In genomic region chr17:71234041-71234594, GRCm38 (mm10) we compare ENCODE assay signal across 21 mouse cellular contexts. TPM values are rescaled to one million over a fixed set of nuclear protein-coding genes. Genes with fewer than 3 reads are reported as not detected.
DNase-seq lines count a peak whose midpoint lies in the region; ATAC-seq and TF ChIP-seq lines count a peak whose summit lies in the region.
"Had no signal": no experiment of that assay in that cellular context is flagged by ENCODE, and none has a peak within 500 bp of the region (broad histone marks: within the 10 kb centered on the region; RNA-seq: fewer than 3 reads in every experiment).

No protein-coding gene starts in this region.

- peak overlapping the region; percentile 64 for H3K27ac ChIP-seq in heart, embryonic 12.5 days (ENCODE audit: poor library complexity, severe bottlenecking)
- H3K27ac ChIP-seq in heart, adult 2 months: no peak overlapping the region
- peak overlapping the region; percentile 84 for H3K27ac ChIP-seq in liver, embryonic 12.5 days
- H3K27ac ChIP-seq in liver, postnatal 0 days (ENCODE audit: low read depth): no peak overlapping the region
- peak overlapping the region; percentile 80 for H3K27ac ChIP-seq in liver, embryonic 14.5 days
- H3K27ac ChIP-seq: embryonic facial prominence, embryonic 10.5 days; forebrain, embryonic 13.5 days; gastrocnemius, adult 2 months; hindbrain, embryonic 12.5 days had no signal

- no peak for DNase-seq in heart, adult 2 months
- DNase-seq in liver, postnatal 0 days: no peak
- no peak for DNase-seq in liver, embryonic 14.5 days (ENCODE audit: low read depth in 3 of 3, low spot score in 3 of 3)
- no peak for DNase-seq in cerebellum, postnatal 10 days
- DNase-seq: adrenal gland, postnatal 14 days; cerebellum, adult 18-20 months; cerebellum, adult 9-11 months; forebrain, postnatal 0 days; gastrocnemius, adult 2 months; gastrocnemius, postnatal 25 days; heart, postnatal 4 days had no signal

- TF ChIP-seq CTCF in heart, adult 2 months (IDR thresholded peaks at IDR 0.05): no peak
- no peak for TF ChIP-seq CTCF in liver, postnatal 0 days (IDR thresholded peaks at IDR 0.05; ENCODE audit: low read depth)
- no peak for TF ChIP-seq CTCF in liver, embryonic 14.5 days (IDR thresholded peaks at IDR 0.05; ENCODE audit: low read depth)

- WGBS in heart, embryonic 12.5 days: 80% methylated on average over 12 of the region's 12 CpGs
- 85% methylated on average over 12 of the region's 12 CpGs for WGBS in heart, adult 2 months
- WGBS in liver, embryonic 12.5 days (ENCODE audit: insufficient replicate concordance): 90% methylated on average over 12 of the region's 12 CpGs
- 83% methylated on average over 12 of the region's 12 CpGs for WGBS in liver, postnatal 0 days (ENCODE audit: insufficient replicate concordance)
- 89% methylated on average over 12 of the region's 12 CpGs for WGBS in liver, embryonic 14.5 days (ENCODE audit: insufficient replicate concordance)

- no peaks in the 10 kb centered on the region for H3K27me3 ChIP-seq in heart, embryonic 12.5 days (replicated peaks)
- H3K27me3 ChIP-seq in heart, adult 2 months (ENCODE audit: control insufficient read depth, insufficient read depth, low read length): no peaks in the 10 kb centered on the region
- H3K27me3 ChIP-seq in liver, embryonic 12.5 days (replicated peaks): no peaks in the 10 kb centered on the region
- no peaks in the 10 kb centered on the region for H3K27me3 ChIP-seq in liver, postnatal 0 days (ENCODE audit: insufficient read depth, low read length)
- no peaks in the 10 kb centered on the region for H3K27me3 ChIP-seq in liver, embryonic 14.5 days (ENCODE audit: control insufficient read depth, insufficient read depth, low read length)
- H3K27me3 ChIP-seq: CH12.LX; forebrain, embryonic 13.5 days; hindbrain, embryonic 12.5 days; Patski had no signal

- H3K36me3 ChIP-seq in heart, embryonic 12.5 days: peaks cover 50% of the 10 kb centered on the region
- no peaks in the 10 kb centered on the region for H3K36me3 ChIP-seq in heart, adult 2 months (ENCODE audit: control insufficient read depth, insufficient read depth, low read length)
- H3K36me3 ChIP-seq in liver, embryonic 12.5 days: peaks cover 84% of the 10 kb centered on the region
- peaks cover 86% of the 10 kb centered on the region for H3K36me3 ChIP-seq in liver, postnatal 0 days (replicated peaks; ENCODE audit: insufficient read depth, low read length)
- H3K36me3 ChIP-seq in liver, embryonic 14.5 days (replicated peaks; ENCODE audit: control insufficient read depth, insufficient read depth, low read depth): peaks cover 75% of the 10 kb centered on the region

- no peak for ATAC-seq in heart, embryonic 12.5 days (ENCODE audit: insufficient number of reproducible peaks, low FRiP score)
- ATAC-seq in liver, embryonic 12.5 days: no peak
- no peak for ATAC-seq in liver, postnatal 0 days
- no peak for ATAC-seq in liver, embryonic 14.5 days (ENCODE audit: insufficient read depth)
- ATAC-seq: activated CD4-positive, CD25-positive, alpha-beta regulatory T cell, adult 4 months; forebrain, embryonic 13.5 days; forebrain, postnatal 0 days; hindbrain, embryonic 16.5 days; inflammation-experienced regulatory T-cells, adult 6 months; Patski had no signal

- no peaks in the 10 kb centered on the region for H3K79me2 ChIP-seq in heart, adult 2 months (replicated peaks; ENCODE audit: control insufficient read depth, insufficient read depth, low read length)

- no peak for TF ChIP-seq EP300 in heart, adult 2 months (IDR thresholded peaks at IDR 0.05; ENCODE audit: insufficient read depth, low read depth, low read length)
- no peak for TF ChIP-seq EP300 in liver, postnatal 0 days (IDR thresholded peaks at IDR 0.05; ENCODE audit: low read depth)
- TF ChIP-seq EP300 in liver, embryonic 14.5 days (IDR thresholded peaks at IDR 0.05; ENCODE audit: low read depth): no peak

- H3K9me3 ChIP-seq in heart, embryonic 12.5 days (replicated peaks): no peaks in the 10 kb centered on the region
- H3K9me3 ChIP-seq in liver, embryonic 12.5 days (replicated peaks): no peaks in the 10 kb centered on the region
- no peaks in the 10 kb centered on the region for H3K9me3 ChIP-seq in liver, postnatal 0 days (ENCODE audit: low read length)
- no peaks in the 10 kb centered on the region for H3K9me3 ChIP-seq in liver, embryonic 14.5 days (ENCODE audit: control insufficient read depth, low read length)
- H3K9me3 ChIP-seq: embryonic facial prominence, embryonic 10.5 days; forebrain, embryonic 13.5 days; hindbrain, embryonic 12.5 days had no signal

- no peak overlapping the region for H3K9ac ChIP-seq in heart, embryonic 12.5 days
- no peak overlapping the region for H3K9ac ChIP-seq in heart, adult 2 months (ENCODE audit: low read depth, low read length)
- peak overlapping the region; percentile 30; the same call in 1 of the 2 replicates for H3K9ac ChIP-seq in liver, embryonic 12.5 days
- H3K9ac ChIP-seq in liver, postnatal 0 days (replicated peaks): no peak overlapping the region
- H3K9ac ChIP-seq in liver, embryonic 14.5 days (replicated peaks): no peak overlapping the region; the same call in 1 of the 2 replicates
- H3K9ac ChIP-seq: forebrain, embryonic 13.5 days; forebrain, postnatal 0 days; hindbrain, embryonic 12.5 days had no signal

- TF ChIP-seq POLR2A in heart, adult 2 months (IDR thresholded peaks at IDR 0.05; ENCODE audit: insufficient read depth, low read depth, low read length): no peak

- H3K4me2 ChIP-seq in heart, embryonic 12.5 days: no peak overlapping the region
- no peak overlapping the region for H3K4me2 ChIP-seq in liver, embryonic 12.5 days
- H3K4me2 ChIP-seq in liver, postnatal 0 days (ENCODE audit: low read depth, low read length): no peak overlapping the region
- H3K4me2 ChIP-seq in liver, embryonic 14.5 days (ENCODE audit: low read depth): no peak overlapping the region
- H3K4me2 ChIP-seq: forebrain, embryonic 13.5 days; hindbrain, embryonic 12.5 days had no signal

- H3K4me1 ChIP-seq in heart, embryonic 12.5 days (replicated peaks): peaks cover 10% of the 10 kb centered on the region; the same call in 1 of the 2 replicates
- H3K4me1 ChIP-seq in heart, adult 2 months (ENCODE audit: control insufficient read depth, insufficient read depth, low read length): no peaks in the 10 kb centered on the region
- H3K4me1 ChIP-seq in liver, embryonic 12.5 days: peaks cover 76% of the 10 kb centered on the region
- H3K4me1 ChIP-seq in liver, postnatal 0 days (ENCODE audit: insufficient read depth): peaks cover 13% of the 10 kb centered on the region
- H3K4me1 ChIP-seq in liver, embryonic 14.5 days (replicated peaks; ENCODE audit: control insufficient read depth in 2 of 2, insufficient read depth in 2 of 2, low read length in 1 of 2): peaks cover 48 to 49% of the 10 kb centered on the region in 2 experiments
- H3K4me1 ChIP-seq: forebrain, embryonic 13.5 days; hindbrain, embryonic 12.5 days had no signal

- H3K4me3 ChIP-seq in heart, embryonic 12.5 days: no peak overlapping the region
- no peak overlapping the region for H3K4me3 ChIP-seq in heart, adult 2 months
- no peak overlapping the region for H3K4me3 ChIP-seq in liver, embryonic 12.5 days
- H3K4me3 ChIP-seq in liver, postnatal 0 days (ENCODE audit: low read depth, low read length): no peak overlapping the region
- no peak overlapping the region for H3K4me3 ChIP-seq in liver, embryonic 14.5 days (ENCODE audit: insufficient read depth in 1 of 2, low read depth in 2 of 2, low read length in 2 of 2)
- H3K4me3 ChIP-seq: embryonic facial prominence, embryonic 10.5 days; forebrain, embryonic 13.5 days; gastrocnemius, adult 2 months; hindbrain, embryonic 12.5 days had no signal

- intact Hi-C loops in heart, adult 2 months (cut with DNase I): no loop called here

RNA-seq across cellular contexts. Expression of gene Lpin2, which starts 51.8 kb away (rescaled TPM):
- polyA plus RNA-seq in heart, embryonic 12.5 days (2016; fragmentation: Nextera tagmentation; extraction: Ambion mirVana): 22.1 and 23.8 TPM in 2 replicates
- 10 to 100 TPM in 1 of 2 experiments, 1 to 10 TPM in 1; 6.0 to 13.1 TPM for total RNA-seq in heart, adult 2 months (2021)
- polyA plus RNA-seq in heart, adult 2 months (2012; rRNA removed): 3.4 and 4.7 TPM in 2 replicates
- 40.1 and 42.5 TPM in 2 replicates for polyA plus RNA-seq in liver, embryonic 12.5 days (2016; fragmentation: Nextera tagmentation; extraction: Ambion mirVana)
- 34.0 and 44.5 TPM in 2 replicates for polyA plus RNA-seq in liver, postnatal 0 days (2015; fragmentation: Nextera tagmentation; extraction: Ambion mirVana)
- 19.5 and 28.6 TPM in 2 replicates for polyA plus RNA-seq in liver, embryonic 14.5 days (2012; rRNA removed)
- 31.1 and 31.6 TPM in 2 replicates for polyA plus RNA-seq in liver, embryonic 14.5 days (2014; fragmentation: Nextera tagmentation; extraction: Ambion mirVana)

Comparison
In these comparisons a context has a peak if more than half of its experiments do, and no peak if none do; other contexts are left out.
1. H3K27ac ChIP-seq: peak in heart, embryonic 12.5 days (single experiment), liver, embryonic 12.5 days (single experiment) and liver, embryonic 14.5 days (single experiment); none in heart, adult 2 months (single experiment) and liver, postnatal 0 days (single experiment).